Mouse (Mus musculus) MEL (cell line): ENCODE measurements around the gene Cdh23.

ENCODE experiments used
- CHD2 ChIP-seq: IDR thresholded peaks from 2 replicates; pipeline ENCODE4 v1.6.1; 2011; ENCODE audit warnings: low read length, improper control_type of control experiment
- CTCF ChIP-seq, 3 experiments: IDR thresholded peaks in 2 of 3; conservative IDR thresholded peaks in 1 of 3; 2 replicates each; pipeline ENCODE4 v1.5.1; 2011 to 2012; ENCODE audit warnings: low read length in 3 of 3, low read depth in 2 of 3, mild to moderate bottlenecking in 2 of 3, improper control_type of control experiment in 1 of 3, inconsistent platforms in 1 of 3, mixed read lengths in 1 of 3, moderate library complexity in 1 of 3; ENCODE audit not compliant: control insufficient read depth in 1 of 3, insufficient read depth in 1 of 3, poor library complexity in 1 of 3, severe bottlenecking in 1 of 3
- EP300 ChIP-seq, 2 experiments: IDR thresholded peaks; 2 replicates each; pipeline ENCODE4 v1.6.1; 2011; ENCODE audit warnings: improper control_type of control experiment in 2 of 2, low read length in 2 of 2, low read depth in 1 of 2, mild to moderate bottlenecking in 1 of 2
- GATA1 ChIP-seq: IDR thresholded peaks from 2 replicates; pipeline ENCODE4 v1.6.1; 2011; ENCODE audit warnings: low read depth, low read length, improper control_type of control experiment
- KAT2A ChIP-seq: conservative IDR thresholded peaks from 2 replicates; pipeline ENCODE4 v1.6.1; 2012; ENCODE audit warnings: low read depth, low read length, improper control_type of control experiment, inconsistent platforms
- MYB ChIP-seq: IDR thresholded peaks from 2 replicates; pipeline ENCODE4 v1.6.1; 2011; ENCODE audit warnings: mild to moderate bottlenecking, low read depth, low read length, improper control_type of control experiment
- MYC ChIP-seq: IDR thresholded peaks from 2 replicates; pipeline ENCODE4 v1.6.1; 2011; ENCODE audit warnings: low read depth, mild to moderate bottlenecking, low read length, improper control_type of control experiment, moderate library complexity
- POLR2A ChIP-seq, 2 experiments: IDR thresholded peaks; 2 replicates each; pipeline ENCODE4 v1.6.1; 2011 to 2012; ENCODE audit warnings: low read length in 2 of 2, mild to moderate bottlenecking in 2 of 2, control low read depth in 1 of 2, improper control_type of control experiment in 1 of 2, low read depth in 1 of 2, moderate library complexity in 1 of 2; ENCODE audit not compliant: control insufficient read depth in 1 of 2, insufficient read depth in 1 of 2, poor library complexity in 1 of 2
- RCOR1 ChIP-seq: IDR thresholded peaks from 2 replicates; pipeline ENCODE4 v1.6.1; 2012; ENCODE audit warnings: low read depth, mild to moderate bottlenecking, inconsistent platforms, low read length, improper control_type of control experiment
- SIN3A ChIP-seq: IDR thresholded peaks from 2 replicates; pipeline ENCODE4 v1.6.1; 2012; ENCODE audit warnings: low read length, improper control_type of control experiment, inconsistent platforms
- TCF12 ChIP-seq: IDR thresholded peaks from 2 replicates; pipeline ENCODE4 v1.6.1; 2014; ENCODE audit warnings: low read depth, mild to moderate bottlenecking, inconsistent platforms, low read length, improper control_type of control experiment, moderate library complexity
- USF1 ChIP-seq: IDR thresholded peaks from 2 replicates; pipeline ENCODE4 v1.6.1; 2014; ENCODE audit warnings: low read depth, mild to moderate bottlenecking, inconsistent platforms, low read length, improper control_type of control experiment, moderate library complexity
- ZMIZ1 ChIP-seq: IDR thresholded peaks from 2 replicates; pipeline ENCODE4 v1.6.1; 2012; ENCODE audit warnings: low read depth, mild to moderate bottlenecking, inconsistent platforms, low read length, improper control_type of control experiment, moderate library complexity
- ZNF384 ChIP-seq: IDR thresholded peaks from 2 replicates; pipeline ENCODE4 v1.6.1; 2012; ENCODE audit warnings: low read depth, mild to moderate bottlenecking, inconsistent platforms, low read length, improper control_type of control experiment

DNA sequence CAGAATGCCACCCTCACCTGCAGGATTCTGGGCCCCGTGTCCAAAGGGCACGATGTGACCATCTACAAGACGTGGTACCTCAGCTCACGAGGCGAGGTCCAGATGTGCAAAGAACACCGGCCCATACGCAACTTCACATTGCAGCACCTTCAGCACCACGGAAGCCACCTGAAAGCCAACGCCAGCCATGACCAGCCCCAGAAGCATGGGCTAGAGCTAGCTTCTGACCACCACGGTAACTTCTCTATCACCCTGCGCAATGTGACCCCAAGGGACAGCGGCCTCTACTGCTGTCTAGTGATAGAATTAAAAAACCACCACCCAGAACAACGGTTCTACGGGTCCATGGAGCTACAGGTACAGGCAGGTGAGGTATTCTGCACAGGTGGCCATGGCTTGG is 338.4 kb downstream of the Cdh23 start:
- no peak for TF ChIP-seq POLR2A (IDR thresholded peaks at IDR 0.05; ENCODE audit: control insufficient read depth in 1 of 2, insufficient read depth in 1 of 2, low read depth in 1 of 2, low read length in 2 of 2, poor library complexity in 1 of 2)
- no peak for TF ChIP-seq CTCF (IDR thresholded peaks at IDR 0.05 in 2 of 3, conservative IDR thresholded peaks at IDR 0.05 in 1 of 3; ENCODE audit: control insufficient read depth in 1 of 3, insufficient read depth in 1 of 3, low read depth in 2 of 3, low read length in 3 of 3, poor library complexity in 1 of 3, severe bottlenecking in 1 of 3)
- TF ChIP-seq USF1 = no peak
- no peak for TF ChIP-seq KAT2A
- no peak for TF ChIP-seq ZNF384
- TF ChIP-seq TCF12 = no peak
- TF ChIP-seq RCOR1 = no peak
- no peak for TF ChIP-seq SIN3A
- TF ChIP-seq GATA1 = no peak
- no peak for TF ChIP-seq EP300 (IDR thresholded peaks at IDR 0.05; ENCODE audit: low read depth in 1 of 2, low read length in 2 of 2)
- no peak for TF ChIP-seq MYC
- no peak for TF ChIP-seq CHD2
- TF ChIP-seq ZMIZ1 = no peak
- TF ChIP-seq MYB = no peak
